In the genomic region with DNA sequence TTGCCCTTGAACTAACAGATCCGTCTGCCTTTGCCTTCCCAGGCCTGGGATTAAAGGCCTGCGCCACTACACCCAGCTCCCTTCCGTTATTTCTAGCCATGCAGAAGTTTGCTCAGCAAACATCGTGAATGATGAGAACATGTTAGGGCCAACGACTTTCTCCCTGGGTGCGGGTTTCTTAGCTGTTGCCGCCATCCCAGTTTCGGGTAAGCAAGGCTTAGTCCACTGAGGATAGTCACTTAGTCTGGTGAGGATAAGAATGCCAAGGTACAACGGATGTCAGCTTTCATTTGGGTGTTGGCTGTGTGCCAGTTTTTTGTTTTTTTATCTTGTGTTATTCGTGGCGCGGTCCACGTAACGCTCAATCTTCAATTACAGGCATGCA, we compare ENCODE assay signal across 8 mouse cellular contexts. TPM values are rescaled to one million over a fixed set of nuclear protein-coding genes. Genes with fewer than 3 reads are reported as not detected.
A peak's percentile ranks its signal among the peaks of the same experiment; 100 is the strongest.
DNase-seq lines count a peak whose midpoint lies in the region; ATAC-seq and TF ChIP-seq lines count a peak whose summit lies in the region.

No protein-coding gene starts in this region.

- no peaks in the 10 kb centered on the region for H3K9me3 ChIP-seq in ES-Bruce4 (replicated peaks; ENCODE audit: control insufficient read depth, insufficient read depth, low read length, poor library complexity, severe bottlenecking)
- H3K9me3 ChIP-seq in lung, embryonic 15.5 days = no peaks in the 10 kb centered on the region

- H3K27me3 ChIP-seq in ES-Bruce4 (ENCODE audit: control insufficient read depth, insufficient read depth, low read length, poor library complexity, severe bottlenecking) = no peaks in the 10 kb centered on the region
- H3K27me3 ChIP-seq in lung, embryonic 15.5 days = no peaks in the 10 kb centered on the region

- intact Hi-C loops in heart, postnatal 10 days (cut with DNase I) = loop anchor here (5.0 kb wide), 1 partner anchor 74 kb away; the partner anchor contains the start of gene Gpr155

- H3K4me2 ChIP-seq in lung, embryonic 15.5 days = peak overlapping the region; percentile 62

- peak overlapping the region; percentile 98 for H3K4me3 ChIP-seq in ES-Bruce4 (ENCODE audit: low read depth, low read length)
- peak overlapping the region; percentile 86 for H3K4me3 ChIP-seq in lung, embryonic 15.5 days

- DNase-seq in brain, adult 2 months (ENCODE audit: low read depth, low spot score) = peak; percentile 37
- DNase-seq in heart, postnatal 10 days = peak; percentile 62 to 74
- peak; percentile 36 to 57 for DNase-seq in kidney, postnatal 4 days
- peak; percentile 42 for DNase-seq in ovary, postnatal 14 days (ENCODE audit: low spot score)
- DNase-seq in urinary bladder, adult 2 months (ENCODE audit: low spot score) = peak; percentile 31

- H3K27ac ChIP-seq in ES-Bruce4 (ENCODE audit: insufficient read depth, low read length) = peak overlapping the region; percentile 62
- H3K27ac ChIP-seq in lung, embryonic 15.5 days = peak overlapping the region; percentile 90

- peak overlapping the region; percentile 73 for H3K9ac ChIP-seq in ES-Bruce4 (ENCODE audit: low read depth, poor library complexity, severe bottlenecking)
- H3K9ac ChIP-seq in lung, embryonic 15.5 days = peak overlapping the region; percentile 65

- no peak for TF ChIP-seq EP300 in ES-Bruce4 (IDR thresholded peaks at IDR 0.05; ENCODE audit: insufficient read depth, low read depth, low read length)

- no peak for TF ChIP-seq POLR2A in ES-Bruce4 (IDR thresholded peaks at IDR 0.05; ENCODE audit: insufficient read depth, low read length)

- H3K36me3 ChIP-seq in ES-Bruce4 (ENCODE audit: control insufficient read depth, insufficient read depth, low read length, poor library complexity, severe bottlenecking) = peaks cover under 1% of the 10 kb centered on the region; the same call in 1 of the 2 replicates
- H3K36me3 ChIP-seq in lung, embryonic 15.5 days = peaks cover 14% of the 10 kb centered on the region

- H3K4me1 ChIP-seq in ES-Bruce4 (ENCODE audit: control insufficient read depth, insufficient read depth, low read length) = no peaks in the 10 kb centered on the region
- peaks cover 17% of the 10 kb centered on the region for H3K4me1 ChIP-seq in lung, embryonic 15.5 days

- TF ChIP-seq CTCF in ES-Bruce4 (IDR thresholded peaks at IDR 0.05; ENCODE audit: low read depth, low read length) = no peak

- peak; percentile 70 for ATAC-seq in erythroid progenitor cell, adult 5-6 weeks (replicated peaks; ENCODE audit: low FRiP score, poor library complexity, severe bottlenecking)
- ATAC-seq in lung, embryonic 15.5 days (ENCODE audit: borderline replicate concordance, extremely low read depth, low FRiP score, low TSS enrichment) = peak; percentile 44; the same call in 1 of the 2 replicates

- 27% methylated on average over 14 of the region's 14 CpGs for WGBS in lung, embryonic 15.5 days

RNA-seq across cellular contexts. Expression of gene Cir1, which starts 0.6 kb away (rescaled TPM):
- 18.4 and 20.9 TPM in 2 replicates for polyA plus RNA-seq in ES-Bruce4 (2011; ENCODE audit: insufficient read depth, insufficient read length, low read depth, missing spikeins)
- total RNA-seq in erythroid progenitor cell, adult 5-6 weeks (2015; ENCODE audit: low replicate concordance) = 19.8 and 39.4 TPM in 2 replicates
- total RNA-seq in erythroid progenitor cell, adult 5-6 weeks (2017; ENCODE audit: low replicate concordance) = 23.0 and 46.1 TPM in 2 replicates
- total RNA-seq in heart, postnatal 10 days (2021) = 10 to 100 TPM; 13.7 to 14.0 TPM
- 24.5 and 25.7 TPM in 2 replicates for polyA plus RNA-seq in lung, embryonic 15.5 days (2015; fragmentation: Nextera tagmentation; extraction: Ambion mirVana)
- 21.7 and 23.4 TPM in 2 replicates for polyA plus RNA-seq in urinary bladder, adult 2 months (2012; rRNA removed)

RNA-seq across cellular contexts. Expression of gene Scrn3, which starts 0.7 kb away (rescaled TPM):
- 33.5 and 33.8 TPM in 2 replicates for polyA plus RNA-seq in ES-Bruce4 (2011; ENCODE audit: insufficient read depth, insufficient read length, low read depth, missing spikeins)
- 56.2 and 71.3 TPM in 2 replicates for total RNA-seq in erythroid progenitor cell, adult 5-6 weeks (2015; ENCODE audit: low replicate concordance)
- total RNA-seq in erythroid progenitor cell, adult 5-6 weeks (2017; ENCODE audit: low replicate concordance) = 108 and 110 TPM in 2 replicates
- 10 to 100 TPM; 14.0 to 17.4 TPM for total RNA-seq in heart, postnatal 10 days (2021)
- polyA plus RNA-seq in lung, embryonic 15.5 days (2015; fragmentation: Nextera tagmentation; extraction: Ambion mirVana) = 18.1 and 21.1 TPM in 2 replicates
- polyA plus RNA-seq in urinary bladder, adult 2 months (2012; rRNA removed) = 19.1 and 26.2 TPM in 2 replicates

RNA-seq across cellular contexts. Expression of gene Sp9, which starts 41.4 kb away (rescaled TPM):
- not detected in 2 replicates for polyA plus RNA-seq in ES-Bruce4 (2011; ENCODE audit: insufficient read depth, insufficient read length, low read depth, missing spikeins)
- not detected in 2 replicates for total RNA-seq in erythroid progenitor cell, adult 5-6 weeks (2015; ENCODE audit: low replicate concordance)
- total RNA-seq in erythroid progenitor cell, adult 5-6 weeks (2017; ENCODE audit: low replicate concordance) = not detected in 2 replicates
- total RNA-seq in heart, postnatal 10 days (2021) = not detected
- polyA plus RNA-seq in lung, embryonic 15.5 days (2015; fragmentation: Nextera tagmentation; extraction: Ambion mirVana) = not detected in 2 replicates
- not detected in 2 replicates for polyA plus RNA-seq in urinary bladder, adult 2 months (2012; rRNA removed)

Comparison
In these comparisons a context has a peak if more than half of its experiments do, and no peak if none do; other contexts are left out.
1. Peak in every context shown above with its lines: DNase-seq, ATAC-seq, H3K4me3 ChIP-seq and H3K27ac ChIP-seq.